17 mouse cellular contexts compared by ENCODE assay signal in the genomic region with DNA sequence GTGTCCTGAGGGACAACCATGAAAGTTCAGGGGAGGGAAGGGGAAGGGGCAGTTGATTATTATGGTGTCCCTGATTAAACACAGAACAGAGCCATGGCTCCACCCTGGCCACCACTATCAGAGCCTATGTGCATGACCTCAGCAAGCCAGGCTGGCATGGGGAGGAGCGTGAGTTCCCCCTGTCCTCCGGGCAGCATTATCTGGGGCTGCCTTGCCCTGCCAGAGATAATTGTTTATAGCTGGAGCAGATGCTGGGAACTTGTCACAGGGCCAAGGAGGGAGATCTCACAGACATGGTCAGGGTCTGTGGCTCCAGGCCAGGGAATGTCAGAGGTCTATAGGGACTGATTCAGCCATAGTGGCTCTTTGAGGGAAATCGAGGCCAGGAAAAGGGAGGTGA. TPM values are rescaled to one million over a fixed set of nuclear protein-coding genes. Genes with fewer than 3 reads are reported as not detected.
A peak's percentile ranks its signal among the peaks of the same experiment; 100 is the strongest.
DNase-seq lines count a peak whose midpoint lies in the region; ATAC-seq lines count a peak whose summit lies in the region.
"Had no signal": no experiment of that assay in that cellular context is flagged by ENCODE, and none has a peak within 500 bp of the region (broad histone marks: within the 10 kb centered on the region; RNA-seq: fewer than 3 reads in every experiment).

No protein-coding gene starts in this region.

- H3K27ac ChIP-seq in hindbrain, embryonic 16.5 days (ENCODE audit: low read depth, low read length), result no peak overlapping the region
- no peak overlapping the region for H3K27ac ChIP-seq in hindbrain, embryonic 12.5 days
- peak overlapping the region; percentile 44; the same call in 1 of the 2 replicates for H3K27ac ChIP-seq in limb, embryonic 13.5 days
- H3K27ac ChIP-seq in stomach, embryonic 15.5 days, result peak overlapping the region; percentile 46; the same call in 1 of the 2 replicates
- H3K27ac ChIP-seq: midbrain, embryonic 15.5 days had no signal

- H3K4me3 ChIP-seq in hindbrain, embryonic 16.5 days (ENCODE audit: low read length), result no peak overlapping the region
- H3K4me3 ChIP-seq in hindbrain, embryonic 12.5 days, result no peak overlapping the region
- H3K4me3 ChIP-seq in limb, embryonic 13.5 days, result no peak overlapping the region
- H3K4me3 ChIP-seq in stomach, embryonic 15.5 days (replicated peaks), result no peak overlapping the region
- H3K4me3 ChIP-seq: midbrain, embryonic 15.5 days had no signal

- H3K27me3 ChIP-seq in hindbrain, embryonic 16.5 days (replicated peaks; ENCODE audit: control insufficient read depth, insufficient read depth, low read length), result no peaks in the 10 kb centered on the region
- no peaks in the 10 kb centered on the region; the same call in 1 of the 2 replicates for H3K27me3 ChIP-seq in hindbrain, embryonic 12.5 days
- H3K27me3 ChIP-seq in limb, embryonic 13.5 days, result no peaks in the 10 kb centered on the region
- no peaks in the 10 kb centered on the region for H3K27me3 ChIP-seq in stomach, embryonic 15.5 days (replicated peaks)
- H3K27me3 ChIP-seq: CH12.LX; midbrain, embryonic 15.5 days had no signal

- H3K4me2 ChIP-seq in hindbrain, embryonic 16.5 days (ENCODE audit: low read length), result no peak overlapping the region
- no peak overlapping the region for H3K4me2 ChIP-seq in hindbrain, embryonic 12.5 days (replicated peaks)
- no peak overlapping the region for H3K4me2 ChIP-seq in limb, embryonic 13.5 days (replicated peaks)
- no peak overlapping the region for H3K4me2 ChIP-seq in stomach, embryonic 15.5 days
- H3K4me2 ChIP-seq: lung, embryonic 14.5 days; midbrain, embryonic 15.5 days had no signal

- ATAC-seq in hindbrain, embryonic 16.5 days, result peak; percentile 23; the same call in 1 of the 2 replicates
- no peak for ATAC-seq in hindbrain, embryonic 12.5 days (ENCODE audit: low FRiP score)
- ATAC-seq in limb, embryonic 13.5 days (ENCODE audit: low FRiP score, low read depth), result no peak
- ATAC-seq in stomach, embryonic 15.5 days (ENCODE audit: insufficient read depth, low FRiP score, low read depth), result no peak
- ATAC-seq: intestine, embryonic 16.5 days; midbrain, embryonic 15.5 days had no signal

- no peaks in the 10 kb centered on the region for H3K36me3 ChIP-seq in hindbrain, embryonic 16.5 days (ENCODE audit: control insufficient read depth, insufficient read depth, low read length)
- H3K36me3 ChIP-seq in hindbrain, embryonic 12.5 days, result no peaks in the 10 kb centered on the region
- no peaks in the 10 kb centered on the region for H3K36me3 ChIP-seq in limb, embryonic 13.5 days
- no peaks in the 10 kb centered on the region for H3K36me3 ChIP-seq in stomach, embryonic 15.5 days
- H3K36me3 ChIP-seq: midbrain, embryonic 15.5 days had no signal

- DNase-seq in ovary, adult 18-20 months (ENCODE audit: low spot score), result peak; percentile 57
- DNase-seq in ovary, postnatal 10 days (ENCODE audit: low spot score), result no peak
- DNase-seq in cerebellum, adult 11 months, result no peak
- DNase-seq: cerebellum, adult 9-10 months; gastrocnemius, postnatal 36 days; kidney, postnatal 25 days; right cerebral cortex, postnatal 4 days had no signal

- no peak overlapping the region for H3K9ac ChIP-seq in hindbrain, embryonic 16.5 days (ENCODE audit: low read depth, low read length)
- no peak overlapping the region for H3K9ac ChIP-seq in hindbrain, embryonic 12.5 days
- no peak overlapping the region for H3K9ac ChIP-seq in limb, embryonic 13.5 days
- H3K9ac ChIP-seq in stomach, embryonic 15.5 days, result no peak overlapping the region
- H3K9ac ChIP-seq: lung, embryonic 14.5 days; midbrain, embryonic 15.5 days had no signal

- H3K4me1 ChIP-seq in hindbrain, embryonic 16.5 days (ENCODE audit: control insufficient read depth, insufficient read depth, low read depth, low read length), result peaks cover 3% of the 10 kb centered on the region
- peaks cover 20% of the 10 kb centered on the region for H3K4me1 ChIP-seq in hindbrain, embryonic 12.5 days
- H3K4me1 ChIP-seq in limb, embryonic 13.5 days, result peaks cover 22% of the 10 kb centered on the region
- H3K4me1 ChIP-seq in stomach, embryonic 15.5 days, result peaks cover 32% of the 10 kb centered on the region; the same call in 1 of the 2 replicates

- WGBS in hindbrain, embryonic 16.5 days, result 67% methylated on average over 3 of the region's 3 CpGs
- 83% methylated on average over 3 of the region's 3 CpGs for WGBS in hindbrain, embryonic 12.5 days
- 81% methylated on average over 3 of the region's 3 CpGs for WGBS in limb, embryonic 13.5 days
- 50% methylated on average over 3 of the region's 3 CpGs for WGBS in stomach, embryonic 15.5 days

- no peaks in the 10 kb centered on the region for H3K9me3 ChIP-seq in hindbrain, embryonic 16.5 days (ENCODE audit: control insufficient read depth, low read length)
- no peaks in the 10 kb centered on the region for H3K9me3 ChIP-seq in hindbrain, embryonic 12.5 days (replicated peaks)
- H3K9me3 ChIP-seq in limb, embryonic 13.5 days, result no peaks in the 10 kb centered on the region
- H3K9me3 ChIP-seq in stomach, embryonic 15.5 days, result no peaks in the 10 kb centered on the region
- H3K9me3 ChIP-seq: midbrain, embryonic 15.5 days had no signal

RNA-seq across cellular contexts. Expression of gene Egfl7, which starts 29.0 kb away (rescaled TPM):
- polyA plus RNA-seq in hindbrain, embryonic 16.5 days (2015; fragmentation: Nextera tagmentation; extraction: Ambion mirVana), result 75.4 and 76.2 TPM in 2 replicates
- polyA plus RNA-seq in hindbrain, embryonic 12.5 days (2016; fragmentation: Nextera tagmentation; extraction: Ambion mirVana), result 61.4 and 72.1 TPM in 2 replicates
- 103 and 105 TPM in 2 replicates for polyA plus RNA-seq in limb, embryonic 13.5 days (2015; fragmentation: Nextera tagmentation; extraction: Ambion mirVana)
- polyA plus RNA-seq in stomach, embryonic 15.5 days (2015; fragmentation: Nextera tagmentation; extraction: Ambion mirVana), result 121 and 128 TPM in 2 replicates

RNA-seq across cellular contexts. Expression of gene Notch1, which starts 34.3 kb away (rescaled TPM):
- 13.3 and 15.1 TPM in 2 replicates for polyA plus RNA-seq in hindbrain, embryonic 16.5 days (2015; fragmentation: Nextera tagmentation; extraction: Ambion mirVana)
- polyA plus RNA-seq in hindbrain, embryonic 12.5 days (2016; fragmentation: Nextera tagmentation; extraction: Ambion mirVana), result 38.0 and 41.0 TPM in 2 replicates
- 13.7 and 15.5 TPM in 2 replicates for polyA plus RNA-seq in limb, embryonic 13.5 days (2015; fragmentation: Nextera tagmentation; extraction: Ambion mirVana)
- 16.1 and 17.9 TPM in 2 replicates for polyA plus RNA-seq in stomach, embryonic 15.5 days (2015; fragmentation: Nextera tagmentation; extraction: Ambion mirVana)

RNA-seq across cellular contexts. Expression of gene Gm20532, which starts 35.7 kb away (rescaled TPM):
- polyA plus RNA-seq in hindbrain, embryonic 16.5 days (2015; fragmentation: Nextera tagmentation; extraction: Ambion mirVana), result not detected in 2 replicates
- polyA plus RNA-seq in hindbrain, embryonic 12.5 days (2016; fragmentation: Nextera tagmentation; extraction: Ambion mirVana), result not detected in 2 replicates
- polyA plus RNA-seq in limb, embryonic 13.5 days (2015; fragmentation: Nextera tagmentation; extraction: Ambion mirVana), result not detected in 2 replicates
- not detected in 2 replicates for polyA plus RNA-seq in stomach, embryonic 15.5 days (2015; fragmentation: Nextera tagmentation; extraction: Ambion mirVana)
- polyA plus RNA-seq: frontal cortex, adult 2 months; hindbrain, embryonic 11.5 days; intestine, embryonic 16.5 days; lung, embryonic 14.5 days; midbrain, embryonic 15.5 days had no signal

RNA-seq across cellular contexts. Expression of gene Agpat2, which starts 53.4 kb away (rescaled TPM):
- polyA plus RNA-seq in hindbrain, embryonic 16.5 days (2015; fragmentation: Nextera tagmentation; extraction: Ambion mirVana), result 6.2 and 7.2 TPM in 2 replicates
- 11.7 and 13.1 TPM in 2 replicates for polyA plus RNA-seq in hindbrain, embryonic 12.5 days (2016; fragmentation: Nextera tagmentation; extraction: Ambion mirVana)
- polyA plus RNA-seq in limb, embryonic 13.5 days (2015; fragmentation: Nextera tagmentation; extraction: Ambion mirVana), result 23.1 and 24.6 TPM in 2 replicates
- 60.1 and 63.4 TPM in 2 replicates for polyA plus RNA-seq in stomach, embryonic 15.5 days (2015; fragmentation: Nextera tagmentation; extraction: Ambion mirVana)

Comparison
In these comparisons a context has a peak if more than half of its experiments do, and no peak if none do; other contexts are left out.
1. H3K27ac ChIP-seq: peak in limb, embryonic 13.5 days (single experiment) and stomach, embryonic 15.5 days (single experiment); none in hindbrain, embryonic 16.5 days (single experiment) and hindbrain, embryonic 12.5 days (single experiment).